Mouse (Mus musculus) heart, adult 8-10 months (tissue): ENCODE data around the gene Glis1. TPM values are rescaled to one million over a fixed set of nuclear protein-coding genes. Genes with fewer than 3 reads are reported as not detected.

Experiments used
- DNase-seq: peaks from one replicate; pipeline ENCODE4 v3.0.0; 2022; ENCODE audit warnings: low spot score
- total RNA-seq, 4 experiments: library from RNA; stranded (reverse); gene quantifications; 2 replicates each; pipeline ENCODE4 v1.2.4; 2022

Gene Glis1
- total RNA-seq = under 1 TPM in 2 of 4 experiments, not detected in 2; 0.19 to 0.28 TPM

DNA sequence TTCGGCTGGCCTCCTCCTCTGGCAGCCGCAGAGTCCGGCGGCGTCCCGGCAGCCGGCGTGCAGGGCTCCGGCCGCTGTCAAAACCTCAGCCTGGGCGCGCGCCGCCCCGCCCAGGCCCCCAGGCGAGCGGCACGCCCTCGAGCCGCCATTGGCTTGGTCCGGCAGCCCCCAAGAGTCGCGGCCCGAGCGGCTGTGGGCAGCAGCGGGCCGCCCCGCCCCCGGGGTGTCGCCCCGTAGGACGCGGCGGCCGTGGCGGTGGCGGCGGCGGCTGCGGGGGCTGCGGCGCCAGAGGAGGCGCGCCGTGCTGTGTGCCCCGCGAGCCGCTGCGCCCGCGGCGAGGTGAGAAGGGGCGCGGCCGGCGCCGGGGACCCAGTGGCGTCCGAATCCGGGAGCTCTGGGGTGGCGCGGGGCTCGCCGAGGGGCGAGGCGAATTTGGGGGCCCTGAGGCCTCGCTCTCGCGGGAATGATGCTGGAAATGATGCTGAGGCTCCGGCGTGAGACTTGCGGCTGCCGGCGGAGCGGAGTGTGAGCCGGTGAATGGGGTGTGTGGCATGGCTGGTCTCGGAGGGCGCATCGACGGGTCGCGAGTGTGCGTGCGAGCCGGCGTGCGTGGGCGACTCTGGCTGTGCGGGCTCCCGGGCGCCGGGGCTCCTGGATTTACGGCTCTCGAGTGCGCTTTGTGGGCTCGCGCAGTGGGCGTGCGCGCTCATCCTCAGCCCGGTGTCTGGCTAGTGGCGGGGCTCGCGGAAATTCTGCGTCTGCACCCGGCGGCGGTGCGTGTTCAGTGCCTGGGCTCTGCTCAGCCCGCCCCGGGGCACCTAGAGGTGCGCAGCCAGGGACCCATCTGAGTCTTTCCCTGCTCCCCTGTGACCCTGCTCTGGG is at the start of gene Glis1:
Glis1 (plus strand) TSS at position 236 of the 882 bp plus-strand sequence.
- peak; percentile 28 for DNase-seq

DNA sequence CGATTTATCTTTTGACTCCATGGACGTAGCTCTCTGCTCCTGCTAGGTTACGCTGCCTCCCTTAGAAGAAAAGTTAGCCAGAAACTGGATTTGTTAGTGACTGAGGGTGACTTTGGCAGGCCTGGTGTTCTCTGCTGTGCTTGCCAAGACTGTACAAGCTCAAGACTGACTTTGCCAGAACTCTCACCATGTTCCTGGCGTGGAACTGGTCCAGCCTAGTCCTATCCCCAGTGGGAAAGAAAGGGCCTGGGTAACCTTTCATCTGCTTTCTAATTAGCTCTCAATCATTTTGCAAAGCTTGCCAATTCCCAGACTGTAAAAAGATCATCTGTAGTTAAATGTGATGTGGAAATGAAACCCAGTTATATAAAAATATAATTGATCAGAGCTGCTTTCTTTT is 47.4 kb upstream of the Glis1 start:
- DNase-seq = peak; percentile 17

DNA sequence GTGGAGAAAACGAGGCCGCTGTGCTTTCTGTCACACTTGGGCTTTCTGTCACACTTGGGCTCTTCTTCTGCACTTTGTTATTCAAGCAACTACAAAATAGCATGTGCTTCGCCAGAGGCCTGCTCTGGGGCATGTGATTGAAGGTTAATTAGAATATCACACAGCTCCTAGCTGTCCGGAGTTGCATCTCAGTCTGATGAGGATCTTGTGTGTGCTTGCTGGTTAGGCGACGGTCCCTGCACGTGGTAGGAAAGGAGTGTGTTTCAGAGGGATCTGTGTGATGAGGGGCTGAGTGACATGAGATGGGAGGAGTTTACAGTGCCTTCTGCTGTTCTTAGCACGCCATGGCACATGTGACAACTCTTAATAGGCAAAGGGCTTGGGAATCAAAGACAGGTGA is 46.9 kb upstream of the Glis1 start:
- DNase-seq = no peak

DNA sequence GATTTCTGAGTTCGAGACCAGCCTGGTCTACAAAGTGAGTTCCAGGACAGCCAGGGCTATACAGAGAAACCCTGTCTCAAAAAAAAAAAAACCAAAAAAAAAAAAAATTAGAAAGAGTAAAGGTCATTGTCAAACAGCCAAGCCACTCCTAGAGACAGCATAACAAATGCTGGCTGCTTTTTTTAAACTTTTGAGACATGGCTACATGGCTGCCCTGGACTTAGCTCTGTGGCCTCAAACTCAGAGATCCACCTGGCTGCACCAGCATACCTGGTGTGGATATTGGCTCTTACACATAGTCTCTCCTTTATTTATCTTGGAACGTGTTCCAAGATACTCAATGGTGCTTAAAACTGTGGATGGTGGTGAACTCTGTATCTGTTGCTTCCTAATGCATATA is 46.1 kb upstream of the Glis1 start:
- DNase-seq = no peak

DNA sequence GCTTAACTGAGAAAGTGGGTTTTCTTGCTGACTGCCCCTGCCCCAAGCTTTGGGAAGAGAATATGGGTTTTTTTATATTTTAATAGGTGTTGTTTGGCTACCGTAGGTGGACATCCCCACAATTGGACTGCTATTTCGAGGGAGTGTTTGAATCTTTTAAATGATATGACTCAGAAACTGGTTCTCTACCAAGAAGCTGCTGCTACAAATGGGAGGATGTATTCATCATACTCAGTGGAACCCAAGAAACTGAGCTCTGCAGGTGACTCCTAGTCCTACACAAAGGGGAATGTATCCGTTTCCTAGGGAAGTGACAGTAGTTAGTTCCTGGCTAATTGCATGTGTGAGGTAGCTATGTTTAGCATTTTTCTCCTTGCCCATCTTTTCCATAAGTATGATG is 45.0 kb upstream of the Glis1 start:
- no peak for DNase-seq

DNA sequence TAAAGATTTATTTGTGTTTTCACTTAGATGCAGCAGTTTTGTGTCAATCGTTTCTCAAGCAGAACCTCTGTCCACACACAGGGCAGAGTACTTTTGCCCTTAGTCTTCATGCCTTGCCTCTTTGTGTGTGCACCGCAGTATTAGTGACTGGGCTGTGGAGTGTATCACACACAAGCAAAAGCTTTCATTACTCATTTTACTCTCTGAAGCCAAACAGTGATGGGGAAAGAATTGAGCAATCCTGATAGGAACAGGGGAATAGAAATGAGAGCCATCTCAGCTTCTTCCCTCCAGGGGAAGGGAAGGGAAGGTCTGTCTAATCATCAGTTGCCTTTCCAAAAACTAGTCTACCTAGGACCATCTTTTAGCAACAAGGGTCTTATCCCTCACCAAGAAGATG is 40.6 kb upstream of the Glis1 start:
- DNase-seq = no peak

DNA sequence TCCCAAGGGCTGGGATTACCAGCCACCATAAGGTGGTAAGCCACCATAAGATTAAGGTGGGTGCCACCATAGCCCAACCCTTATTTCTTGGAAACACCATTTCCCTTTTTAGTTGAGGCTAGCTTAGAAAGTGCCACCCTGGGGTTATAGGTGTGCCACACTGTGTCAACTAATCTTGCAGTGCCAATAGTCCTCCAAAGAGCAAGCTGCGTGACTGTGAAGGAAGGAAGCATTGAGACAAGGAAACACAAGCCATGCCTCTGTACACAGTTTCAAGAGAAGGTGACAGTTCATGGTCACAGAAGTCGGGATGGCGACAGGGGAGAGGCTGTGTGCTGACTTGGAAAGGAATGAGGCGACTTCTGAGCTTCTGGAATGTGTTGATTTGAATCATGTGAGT is 14.2 kb upstream of the Glis1 start:
- no peak for DNase-seq

DNA sequence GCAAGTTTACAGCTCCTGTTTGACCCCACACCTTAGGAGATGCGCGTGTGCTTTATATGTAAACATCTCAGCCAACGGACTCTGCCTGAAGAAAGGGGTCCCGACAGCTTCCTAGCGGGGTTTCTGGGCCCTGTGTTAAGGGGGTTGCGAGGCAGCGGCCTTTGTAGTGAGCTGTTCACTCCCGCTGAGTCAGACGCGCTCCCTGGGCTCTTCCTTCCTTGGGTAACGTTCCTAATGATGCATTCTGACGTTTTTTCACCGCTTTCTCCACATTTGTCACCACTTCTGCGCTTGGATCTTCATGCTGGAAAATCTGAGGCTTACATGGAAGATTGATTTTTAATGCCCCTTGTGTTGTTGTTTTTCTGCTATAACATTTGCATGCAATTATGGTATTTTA is 12.7 kb upstream of the Glis1 start:
- DNase-seq = no peak

DNA sequence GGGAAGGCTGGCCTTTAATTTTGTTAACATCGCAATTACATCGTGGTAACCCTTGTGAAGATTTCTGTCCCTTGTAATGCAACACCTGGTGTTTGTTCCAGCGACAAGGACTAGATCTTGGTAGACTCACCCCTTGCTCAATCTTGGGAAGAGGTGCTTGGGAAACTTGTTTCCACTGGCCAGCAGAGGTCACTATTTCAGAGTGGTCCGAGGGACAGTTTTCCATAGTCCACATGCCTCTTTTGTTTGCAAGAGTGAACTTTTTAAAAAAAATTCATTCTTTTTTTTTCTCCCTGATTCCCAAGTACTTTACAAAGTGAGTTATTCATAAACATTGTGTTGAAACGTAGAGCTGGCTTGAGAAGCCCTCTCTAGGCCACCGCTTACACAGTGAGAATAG is 12.2 kb upstream of the Glis1 start:
- DNase-seq = peak; percentile 18

DNA sequence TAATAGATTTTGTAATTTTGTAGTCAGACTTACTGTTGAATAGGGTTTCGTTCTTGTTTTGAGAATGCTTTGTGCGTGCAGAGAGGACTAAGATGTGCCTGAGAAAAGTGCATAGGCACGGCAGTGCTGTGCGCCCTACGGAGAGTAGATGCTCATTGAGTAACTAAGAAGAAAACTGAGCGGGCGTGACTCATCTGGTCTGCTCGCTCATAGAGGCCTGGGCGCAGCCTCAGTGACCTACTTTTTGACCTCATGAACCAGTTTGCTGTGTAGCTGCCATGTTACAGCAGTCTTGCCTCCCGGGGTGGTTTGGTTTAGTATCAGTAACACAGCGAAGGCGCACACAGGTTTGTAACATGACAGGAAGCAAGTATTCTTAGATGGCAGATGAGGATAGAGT is 8.8 kb upstream of the Glis1 start:
- no peak for DNase-seq

DNA sequence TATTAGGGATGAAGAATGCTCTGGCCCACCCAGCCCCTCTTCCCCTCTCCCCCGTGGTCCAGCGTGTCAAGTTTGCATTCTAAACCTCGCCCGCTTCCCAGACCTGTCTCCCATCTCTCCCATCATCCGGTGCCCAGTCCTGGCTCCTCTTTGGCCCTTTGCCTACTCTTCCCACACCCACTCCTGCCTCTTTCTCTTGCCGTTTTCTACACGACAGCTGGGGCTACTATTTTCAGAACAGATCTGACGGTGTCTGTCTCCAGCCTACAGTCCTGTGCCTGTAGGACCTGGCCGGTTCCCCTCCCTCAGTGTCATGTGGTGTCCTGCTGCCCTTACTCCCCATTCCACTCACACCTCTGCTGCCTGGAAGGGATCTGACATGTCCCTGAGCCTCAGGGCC is 7.8 kb upstream of the Glis1 start:
- DNase-seq = no peak

DNA sequence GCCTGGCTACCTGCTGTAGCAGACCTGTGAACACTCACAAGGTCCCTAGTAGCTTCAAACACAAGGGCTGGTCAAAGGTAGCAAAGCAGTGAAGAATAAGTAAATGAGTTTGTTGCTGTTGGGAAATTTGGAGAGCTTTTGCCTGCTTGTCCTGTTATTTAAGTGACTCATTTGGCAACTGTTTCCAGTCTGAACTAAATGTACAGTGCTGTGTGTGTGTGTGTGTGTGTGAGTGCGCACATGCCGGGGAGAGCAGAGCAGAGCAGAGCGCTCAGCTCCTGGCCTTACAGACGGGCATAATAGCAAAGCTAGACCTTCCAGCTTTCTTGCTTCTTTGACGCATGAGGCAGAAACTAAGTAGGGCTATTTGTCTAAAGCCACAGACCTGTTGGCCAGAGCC is 1.7 kb upstream of the Glis1 start:
- no peak for DNase-seq

DNA sequence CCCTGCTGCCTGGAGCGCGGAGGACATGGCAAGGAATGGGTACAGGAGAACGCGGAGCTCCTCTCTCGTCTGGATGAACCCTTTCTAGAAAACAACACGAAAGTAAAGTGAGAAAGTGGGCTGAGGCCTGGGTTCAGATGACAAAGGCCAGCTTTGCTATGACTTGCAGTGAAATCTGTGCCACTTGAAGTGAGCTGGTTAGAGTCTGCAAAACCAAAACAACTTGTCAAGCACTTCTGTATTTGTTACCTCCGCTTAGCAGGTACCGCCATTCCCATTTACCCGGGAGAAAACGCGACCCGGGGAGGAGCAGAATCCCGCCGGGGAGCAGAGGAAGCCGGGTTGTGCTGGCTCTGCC is 414 bp upstream of the Glis1 start:
- DNase-seq = no peak

DNA sequence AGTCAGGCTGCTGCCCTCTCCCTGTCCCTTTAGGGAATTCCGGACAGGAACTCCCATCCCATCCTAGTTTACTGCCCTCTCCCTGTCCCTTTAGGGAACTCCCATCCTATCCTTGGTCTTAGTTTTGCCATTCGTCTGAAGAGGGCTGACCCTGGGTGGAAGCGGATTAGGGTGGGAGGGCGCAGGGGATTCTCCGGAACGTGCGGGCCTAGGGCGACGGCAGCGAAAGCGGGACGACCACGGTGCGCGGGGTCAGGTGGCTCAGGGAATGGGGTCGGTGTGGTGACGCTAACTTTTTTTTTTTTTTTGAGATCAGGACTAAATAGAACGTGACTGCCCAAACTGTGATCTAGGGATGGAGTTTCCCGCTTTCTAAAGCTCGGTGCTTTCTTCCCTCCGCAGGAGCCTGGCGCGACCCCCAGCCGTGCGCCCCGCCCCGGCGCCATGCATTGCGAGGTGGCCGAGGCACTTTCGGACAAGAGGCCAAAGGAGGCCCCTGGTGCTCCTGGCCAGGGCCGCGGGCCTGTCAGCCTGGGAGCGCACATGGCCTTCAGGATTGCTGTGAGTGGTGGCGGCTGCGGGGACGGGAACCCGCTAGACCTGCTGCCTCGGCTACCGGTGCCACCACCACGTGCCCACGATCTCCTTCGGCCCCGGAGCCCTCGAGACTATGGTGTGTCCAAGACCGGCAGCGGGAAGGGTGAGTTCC is 1.0 kb downstream of the Glis1 start:
- no peak for DNase-seq

DNA sequence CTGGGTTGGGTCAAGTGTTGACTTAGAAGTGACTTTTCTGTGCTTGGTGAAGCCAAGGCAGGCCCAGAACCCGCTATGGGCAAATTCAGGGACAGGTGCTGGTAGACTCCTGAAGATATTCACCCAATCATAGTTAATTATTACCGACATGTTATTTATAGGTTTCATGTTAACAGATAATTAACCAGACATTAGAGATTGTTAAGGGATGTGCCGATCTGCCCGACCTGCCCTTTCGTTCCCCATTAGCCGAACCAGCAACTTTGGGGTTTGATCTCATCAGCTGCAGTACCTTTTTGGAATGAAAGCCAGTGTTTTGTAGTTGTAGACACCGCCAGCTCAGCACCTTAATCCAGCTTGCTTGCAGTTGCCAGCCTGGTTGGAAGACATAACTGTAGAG is 2.1 kb downstream of the Glis1 start:
- DNase-seq = no peak

DNA sequence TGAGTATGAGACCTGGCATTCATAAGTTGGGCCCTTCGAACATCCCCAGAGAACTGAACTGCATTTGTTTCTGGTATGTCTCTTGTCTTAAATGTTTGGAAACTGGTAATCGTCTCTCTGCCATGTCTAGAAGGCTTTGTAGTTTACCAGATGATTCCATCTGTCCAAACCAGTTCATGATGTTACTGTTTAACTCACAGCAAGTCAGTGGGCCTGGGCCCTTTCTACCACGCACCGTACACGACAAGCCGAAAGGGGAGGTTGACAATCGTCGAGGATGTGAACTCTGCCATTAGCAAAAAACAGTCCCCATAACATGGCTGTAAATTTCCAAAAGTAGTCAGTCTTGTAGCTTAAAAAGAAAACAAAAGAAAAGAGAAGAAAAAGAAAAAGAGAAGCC is 4.3 kb downstream of the Glis1 start:
- DNase-seq = no peak

DNA sequence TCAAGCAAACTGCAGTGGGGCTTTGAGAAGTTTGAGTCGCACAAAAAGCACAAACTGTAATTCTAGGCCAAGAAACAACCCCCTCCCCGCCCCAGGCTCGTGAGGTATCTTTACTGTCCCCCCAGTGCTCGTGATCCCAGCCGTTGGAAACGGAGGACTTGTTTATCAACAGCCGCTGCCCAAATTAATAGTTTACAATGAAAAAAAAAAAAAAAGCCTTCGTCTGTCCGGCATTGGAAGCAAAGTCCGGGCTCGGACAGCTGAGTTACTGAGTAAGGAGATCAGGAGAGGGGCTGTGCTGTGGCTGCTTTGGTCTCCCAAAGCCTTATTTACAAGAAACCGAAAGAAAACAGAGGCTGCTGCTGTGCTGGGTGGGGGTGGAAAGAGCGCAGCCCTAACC is 5.9 kb downstream of the Glis1 start:
- DNase-seq = no peak

DNA sequence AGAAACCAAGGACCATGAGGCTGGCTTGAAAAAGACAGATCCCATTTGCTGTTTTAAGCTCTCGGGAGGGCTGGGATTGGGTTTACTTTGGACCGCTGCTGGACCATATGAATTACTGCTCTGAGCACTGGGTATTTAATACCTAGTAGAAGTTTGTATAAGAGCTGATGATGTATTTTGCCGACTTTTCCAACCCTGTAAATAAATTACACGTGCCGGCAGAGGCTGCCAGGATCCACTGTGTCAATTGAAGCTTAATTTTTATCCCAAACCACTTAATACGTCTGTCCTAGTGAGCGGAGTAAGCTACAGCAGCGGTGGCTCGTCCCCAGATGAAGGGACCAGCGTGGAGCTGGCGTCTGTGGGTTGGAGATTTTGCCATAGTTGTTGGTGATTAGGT is 7.9 kb downstream of the Glis1 start:
- DNase-seq = no peak

DNA sequence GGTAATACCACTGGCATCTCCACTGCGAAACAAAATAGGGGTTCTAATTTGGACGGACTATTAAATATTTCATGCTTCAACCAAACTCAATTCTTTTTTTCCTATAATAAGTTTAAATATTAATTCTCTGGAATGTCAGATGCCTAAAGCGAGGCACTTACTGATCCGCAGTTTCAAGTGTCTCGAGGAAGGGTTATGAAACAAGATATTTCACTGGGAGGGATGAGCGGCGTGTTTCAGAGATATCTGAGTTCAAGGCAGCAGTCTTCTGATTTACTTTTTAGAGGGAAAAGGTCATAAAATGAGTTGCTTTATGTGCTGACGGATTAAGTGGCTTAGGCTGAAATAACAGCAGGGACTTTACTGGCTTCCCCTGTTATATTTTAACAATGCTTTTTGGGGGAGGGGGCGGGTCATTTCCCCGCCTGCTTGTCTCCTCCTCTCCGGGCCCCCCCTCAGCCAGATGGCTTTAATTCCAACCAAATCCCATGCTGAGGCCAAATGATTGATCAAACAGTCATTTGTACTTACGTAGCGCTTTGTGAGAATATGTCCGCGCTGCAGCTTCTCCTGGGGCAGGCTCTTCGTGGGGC is 8.6 kb downstream of the Glis1 start:
- no peak for DNase-seq

DNA sequence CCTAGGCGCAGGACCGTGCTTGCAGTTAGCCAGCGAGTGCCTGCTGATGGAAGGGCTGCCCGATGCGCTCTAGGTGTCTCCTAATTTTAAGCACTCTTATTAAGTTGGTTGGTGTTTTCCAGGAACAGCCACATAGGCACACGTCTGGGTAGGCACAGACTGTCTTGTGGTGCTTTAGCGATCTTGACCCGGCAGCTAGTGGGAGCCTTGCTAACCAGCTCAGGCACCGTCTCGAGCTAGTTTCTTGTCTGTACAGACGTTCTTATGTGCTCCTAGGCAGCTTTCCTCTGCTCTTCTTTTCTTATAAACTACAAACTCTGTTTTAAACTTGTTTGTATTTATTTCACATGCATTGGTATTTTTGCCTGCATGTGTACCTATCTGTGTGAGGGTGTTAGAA is 9.2 kb downstream of the Glis1 start:
- no peak for DNase-seq

DNA sequence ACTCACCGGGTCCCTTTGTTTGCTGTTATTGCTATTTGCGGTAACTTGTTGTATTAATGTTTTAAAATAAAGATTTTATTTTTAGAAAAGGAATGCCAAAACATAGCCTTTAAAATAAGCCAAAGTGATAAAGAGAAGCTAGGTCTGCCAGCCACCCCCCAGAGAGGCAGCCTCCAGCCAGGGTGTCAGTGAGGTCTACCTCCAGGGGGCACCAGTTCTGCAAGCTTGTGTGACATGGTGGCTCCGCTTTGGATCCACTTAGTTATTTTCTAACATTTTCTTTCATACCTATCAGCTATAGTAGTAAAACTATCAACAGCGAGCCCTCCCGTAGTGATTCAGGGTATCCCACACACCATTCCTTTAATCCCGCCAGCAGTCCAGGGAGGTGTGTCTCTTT is 14.1 kb downstream of the Glis1 start:
- DNase-seq = no peak

DNA sequence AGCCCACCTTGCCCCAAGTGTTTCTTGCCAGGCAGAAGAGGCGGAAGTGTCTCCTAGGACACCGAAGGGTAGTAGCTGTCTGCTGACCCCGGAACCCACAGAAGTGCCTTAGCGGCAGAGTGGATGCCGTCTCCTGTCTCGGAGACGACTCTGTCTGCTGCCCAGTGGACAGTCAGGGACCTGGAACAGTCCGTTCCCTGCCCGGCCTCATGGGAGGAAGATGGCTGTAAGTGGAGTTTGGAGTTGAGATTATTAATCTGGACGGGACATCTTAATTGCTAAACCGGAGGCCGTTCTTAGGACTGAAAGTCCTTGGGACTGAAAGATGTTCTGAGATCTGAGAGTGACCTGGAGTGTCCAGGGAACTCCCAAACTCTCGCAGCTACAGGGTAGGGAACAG is 15.1 kb downstream of the Glis1 start:
- DNase-seq = no peak
